Mouse (Mus musculus) kidney, postnatal 0 days (tissue): ENCODE measurements around the gene Zfp607a. TPM values are rescaled to one million over a fixed set of nuclear protein-coding genes. Genes with fewer than 3 reads are reported as not detected.
A peak's percentile ranks its signal among the peaks of the same experiment; 100 is the strongest.
"Not testable (repeated sequence)": the region's sequence is repeated elsewhere in the genome, so short reads cannot be mapped to it uniquely, and the experiment has no call there.

ENCODE experiments used
- ATAC-seq: fragments of 200-750 bp; cut with Nextera tagmentation; replicated peaks from 2 replicates; pipeline ENCODE4 v1.8.0; 2017; ENCODE audit warnings: low read depth, moderate number of reproducible peaks, moderate TSS enrichment, moderate library complexity; ENCODE audit not compliant: low FRiP score
- DNase-seq: peaks from one replicate; pipeline ENCODE4 v3.0.0-alpha.2; 2016; ENCODE audit warnings: low spot score
- H3K27ac ChIP-seq: fragments of 300-500 bp; sonication (generic); 2 replicates; pipeline ENCODE4 v1.5.1; 2014; ENCODE audit warnings: mild to moderate bottlenecking
- H3K27me3 ChIP-seq: fragments of 300-500 bp; sonication (generic); 2 replicates; pipeline ENCODE4 v1.6.1; 2014; ENCODE audit warnings: low read length, mixed read lengths; ENCODE audit not compliant: insufficient read depth
- H3K36me3 ChIP-seq: fragments of 300-500 bp; sonication (generic); 2 replicates; pipeline ENCODE4 v1.6.1; 2014; ENCODE audit warnings: low read length, mixed read lengths; ENCODE audit not compliant: insufficient read depth
- H3K4me1 ChIP-seq: fragments of 300-500 bp; sonication (generic); replicated peaks from 2 replicates; pipeline ENCODE4 v1.6.1; 2014; ENCODE audit warnings: antibody characterized with exemption, low read length, mixed read lengths; ENCODE audit not compliant: insufficient read depth
- H3K4me2 ChIP-seq: fragments of 300-500 bp; sonication (generic); 2 replicates; pipeline ENCODE4 v1.6.1; 2014; ENCODE audit warnings: mild to moderate bottlenecking, low read length, moderate library complexity, mixed read lengths
- H3K4me3 ChIP-seq: fragments of 300-500 bp; sonication (generic); replicated peaks from 2 replicates; pipeline ENCODE4 v1.5.1; 2014; ENCODE audit warnings: low read depth, low read length
- H3K9ac ChIP-seq: fragments of 300-500 bp; sonication (generic); 2 replicates; pipeline ENCODE4 v1.6.1; 2014; ENCODE audit warnings: low read depth, low read length
- H3K9me3 ChIP-seq: fragments of 300-500 bp; sonication (generic); replicated peaks from 2 replicates; pipeline ENCODE4 v1.6.1; 2016; ENCODE audit warnings: low read length, inconsistent platforms, mixed read lengths
- CTCF ChIP-seq: IDR thresholded peaks from 2 replicates; pipeline ENCODE4 v1.5.1; 2016; ENCODE audit warnings: antibody characterized with exemption, low read depth, mild to moderate bottlenecking, moderate library complexity
- WGBS: fragments of 180-500 bp; shearing (Covaris S2); extraction: QIAGEN DNeasy Blood & Tissue Kit; methylation state at CpG from one replicate; pipeline ENCODE4 v1.1.7; 2014; 5-methylcytosine and 5-hydroxymethylcytosine counted together
- polyA plus RNA-seq: library from polyadenylated mRNA; unstranded; fragments of >200 nt; fragmentation: Nextera tagmentation; extraction: Ambion mirVana; gene quantifications from 2 replicates; pipeline ENCODE4 v1.2.1, GENCODE M21; 2015

The Zfp607a gene
- polyA plus RNA-seq, 1 experiment from 2014 or later = 2.4 TPM

- DNase-seq = no peak
- ATAC-seq = no peak
- Histone ChIP-seq H3K36me3 (no peaks in the 10 kb centered on the region), H3K4me1 (no peaks in the 10 kb centered on the region), H3K27ac (no peak overlapping the region), H3K9ac (no peak overlapping the region), H3K9me3 (no peaks in the 10 kb centered on the region), H3K4me3 (no peak overlapping the region), H3K4me2 (no peak overlapping the region), H3K27me3 (no peaks in the 10 kb centered on the region)
- 94% methylated on average over 4 of the region's 4 CpGs for WGBS
- TF ChIP-seq CTCF = no peak
These were observed 43.3 kb downstream of the Zfp607a start for GRCm38 (mm10) chr7:27900601-27901000.

- peaks cover 4% of the 10 kb centered on the region; the same call in 1 of the 2 replicates for H3K36me3 ChIP-seq
- H3K4me2 ChIP-seq = no peak overlapping the region
- no peaks in the 10 kb centered on the region; the same call in 1 of the 2 replicates for H3K9me3 ChIP-seq
- no peak overlapping the region for H3K27ac ChIP-seq
- H3K27me3 ChIP-seq = no peaks in the 10 kb centered on the region
- ATAC-seq (no peak), DNase-seq (no peak)
- no peak overlapping the region for H3K9ac ChIP-seq
- no peaks in the 10 kb centered on the region for H3K4me1 ChIP-seq
- no peak overlapping the region for H3K4me3 ChIP-seq
- no peak for TF ChIP-seq CTCF
- 76% methylated on average over 11 of the region's 11 CpGs for WGBS
These were observed 47.9 kb downstream of the Zfp607a start for GRCm38 (mm10) chr7:27905061-27905848.

GRCm38 (mm10) chr7:27910952-27911351 is 53.6 kb downstream of the Zfp607a start:
- H3K9ac ChIP-seq, H3K27ac ChIP-seq, DNase-seq, H3K4me2 ChIP-seq, H3K9me3 ChIP-seq, H3K27me3 ChIP-seq, H3K4me1 ChIP-seq, ATAC-seq, H3K4me3 ChIP-seq: not testable (repeated sequence)
- peaks cover 16% of the 10 kb centered on the region; the same call in 1 of the 2 replicates for H3K36me3 ChIP-seq
- WGBS = 90% methylated on average over 3 of the region's 4 CpGs

GRCm38 (mm10) chr7:27927041-27927440 is 69.7 kb downstream of the Zfp607a start:
- not testable (repeated sequence) for H3K27ac ChIP-seq, H3K9me3 ChIP-seq, H3K4me1 ChIP-seq, H3K27me3 ChIP-seq, DNase-seq, H3K4me3 ChIP-seq, H3K4me2 ChIP-seq, H3K9ac ChIP-seq, ATAC-seq, H3K36me3 ChIP-seq
- WGBS = 43% methylated on average over 4 of the region's 4 CpGs

GRCm38 (mm10) chr7:27928818-27929695 is 71.7 kb downstream of the Zfp607a start, which contains the start of gene Zfp974:
Zfp974 (minus strand) TSS chr7:27929460.
- Histone ChIP-seq H3K36me3 (no peaks in the 10 kb centered on the region), H3K9me3 (no peaks in the 10 kb centered on the region), H3K9ac (peak within 1 kb of the TSS; percentile 84), H3K4me1 (0 out of 2 replicates have a peak, but pooled peaks cover 6% of the 10 kb centered on the region), H3K27me3 (no peaks in the 10 kb centered on the region), H3K27ac (peak within 1 kb of the TSS; percentile 54; the same call in 1 of the 2 replicates), H3K4me3 (peak within 1 kb of the TSS; percentile 80), H3K4me2 (peak within 1 kb of the TSS; percentile 78)
- peak; percentile 91 for DNase-seq
- ATAC-seq = peak; percentile 82
- WGBS = 4% methylated on average over 40 of the region's 40 CpGs
- 0 out of 2 replicates have a peak, but pooled peaks have one; percentile 10 for TF ChIP-seq CTCF

Other genes with a start within 250 kb of the Zfp607a start
- gene Ttc9b, start 203.6 kb upstream of the Zfp607a start, polyA plus RNA-seq = not detected in 2 replicates
- gene Map3k10, start 182.9 kb upstream of the Zfp607a start, polyA plus RNA-seq = 5.0 and 6.8 TPM in 2 replicates
- gene Zfp607b, start 168.2 kb upstream of the Zfp607a start, polyA plus RNA-seq = 2.9 and 3.2 TPM in 2 replicates
- gene Zfp60, start 126.1 kb upstream of the Zfp607a start, polyA plus RNA-seq = 20.8 and 23.9 TPM in 2 replicates
- gene Zfp626, start 50.3 kb upstream of the Zfp607a start, polyA plus RNA-seq = 1.9 and 2.3 TPM in 2 replicates
- 6.0 and 6.4 TPM in 2 replicates for gene Zfp59, start 18.9 kb upstream of the Zfp607a start, polyA plus RNA-seq
- gene Zfp974, start 71.9 kb downstream of the Zfp607a start, polyA plus RNA-seq = 5.4 and 5.8 TPM in 2 replicates
- gene Zfp780b, start 121.6 kb downstream of the Zfp607a start, polyA plus RNA-seq = 9.4 and 11.7 TPM in 2 replicates
- 2.6 and 2.8 TPM in 2 replicates for gene Zfp850, start 156.6 kb downstream of the Zfp607a start, polyA plus RNA-seq
- 229 and 245 TPM in 2 replicates for gene Psmc4, start 192.6 kb downstream of the Zfp607a start, polyA plus RNA-seq
- gene Fcgbp, start 213.7 kb downstream of the Zfp607a start, polyA plus RNA-seq = 0.92 and 0.96 TPM in 2 replicates